Mouse (Mus musculus) bone marrow macrophage, adult 2 months (primary cell): ENCODE results near the gene Adam6a.
"Not testable (repeated sequence)": the region's sequence is repeated elsewhere in the genome, so short reads cannot be mapped to it uniquely, and the experiment has no call there.

Experiments
- CTCF ChIP-seq: IDR thresholded peaks from 2 replicates; pipeline ENCODE4 v1.5.1; 2012; ENCODE audit warnings: low read depth, mild to moderate bottlenecking, low read length, moderate library complexity
- POLR2A ChIP-seq: IDR thresholded peaks from 2 replicates; pipeline ENCODE4 v1.6.1; 2012; ENCODE audit warnings: mild to moderate bottlenecking, low read depth, low read length, borderline replicate concordance

- not testable (repeated sequence) for TF ChIP-seq CTCF, POLR2A
Measured at GRCm38 (mm10) chr12:113543608-113544007, at the start of gene Adam6a.
